Mouse (Mus musculus): ENCODE results near the gene Slc29a2.

DNA sequence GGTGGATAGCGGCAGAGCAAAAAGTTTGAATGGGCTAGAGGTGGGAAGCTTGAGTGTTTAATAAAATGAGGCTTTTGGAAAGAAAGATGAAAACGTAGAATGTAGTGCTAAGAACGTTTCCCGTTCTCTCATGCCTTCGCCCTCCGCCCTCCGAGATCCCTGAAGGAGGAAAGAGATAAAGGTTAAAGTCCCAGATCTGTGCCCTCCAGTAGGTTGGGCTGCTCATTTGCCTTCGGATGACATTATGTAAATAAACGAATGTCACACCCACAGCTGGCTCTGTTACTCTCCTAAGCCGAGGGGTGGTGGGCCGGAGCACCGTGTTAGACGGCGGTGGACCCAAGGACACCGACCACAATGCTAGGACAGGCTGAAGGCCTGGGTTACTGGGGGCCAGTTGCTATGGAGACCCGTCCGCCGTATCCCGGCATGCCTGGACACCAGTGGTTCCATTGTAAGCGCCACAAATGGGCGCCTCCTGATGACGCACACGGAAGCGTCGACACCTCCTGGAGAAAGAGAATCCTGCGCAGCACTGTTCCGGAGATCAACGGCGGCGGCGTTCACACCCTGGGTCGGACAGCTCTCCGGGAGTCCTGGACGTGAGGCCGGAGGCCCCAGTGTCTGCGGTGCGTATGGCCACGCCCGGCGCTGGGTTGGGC, 17.3 kb downstream of the Slc29a2 start, which contains the start of gene Brms1:
- TF ChIP-seq POLR2A (IDR thresholded peaks at IDR 0.05; ENCODE audit: borderline replicate concordance, extremely low read depth, insufficient read depth, insufficient read length, poor library complexity, severe bottlenecking) (peak; percentile 10; the same call in 1 of the 2 replicates), CTCF (IDR thresholded peaks at IDR 0.05; ENCODE audit: borderline replicate concordance, extremely low read depth, insufficient read depth, insufficient read length) (no peak)
